Mouse (Mus musculus) stomach, embryonic 15.5 days (tissue): ENCODE data around the gene Rasgrp2. TPM values are rescaled to one million over a fixed set of nuclear protein-coding genes. Genes with fewer than 3 reads are reported as not detected.

Experiments
- ATAC-seq: fragments of 200-750 bp; cut with Nextera tagmentation; 2 replicates; pipeline ENCODE4 v1.8.0; 2017; ENCODE audit warnings: low read depth, moderate number of reproducible peaks, moderate TSS enrichment; ENCODE audit not compliant: insufficient read depth, low FRiP score
- H3K27ac ChIP-seq: fragments of 300-500 bp; sonication (generic); 2 replicates; pipeline ENCODE4 v1.5.1; 2015; ENCODE audit warnings: mild to moderate bottlenecking, inconsistent platforms
- H3K27me3 ChIP-seq: fragments of 300-500 bp; sonication (generic); replicated peaks from 2 replicates; pipeline ENCODE4 v1.6.1; 2015; ENCODE audit warnings: inconsistent platforms
- H3K36me3 ChIP-seq: fragments of 300-500 bp; sonication (generic); 2 replicates; pipeline ENCODE4 v1.6.1; 2015; ENCODE audit warnings: inconsistent platforms
- H3K4me1 ChIP-seq: fragments of 300-500 bp; sonication (generic); 2 replicates; pipeline ENCODE4 v1.6.1; 2015; ENCODE audit warnings: inconsistent platforms
- H3K4me2 ChIP-seq: fragments of 300-500 bp; sonication (generic); 2 replicates; pipeline ENCODE4 v1.6.1; 2015; ENCODE audit warnings: mild to moderate bottlenecking, inconsistent platforms
- H3K4me3 ChIP-seq: fragments of 300-500 bp; sonication (generic); replicated peaks from 2 replicates; pipeline ENCODE4 v1.5.1; 2015; ENCODE audit warnings: inconsistent platforms
- H3K9ac ChIP-seq: fragments of 300-500 bp; sonication (generic); 2 replicates; pipeline ENCODE4 v1.6.1; 2015; ENCODE audit warnings: inconsistent platforms
- H3K9me3 ChIP-seq: fragments of 300-500 bp; sonication (generic); 2 replicates; pipeline ENCODE4 v1.6.1; 2016; ENCODE audit warnings: inconsistent platforms
- WGBS: fragments of 180-500 bp; shearing (Covaris S2); methylation state at CpG from one replicate; pipeline ENCODE4 v1.1.7; 2015; 5-methylcytosine and 5-hydroxymethylcytosine counted together
- polyA plus RNA-seq: library from polyadenylated mRNA; unstranded; fragments of >200 nt; fragmentation: Nextera tagmentation; extraction: Ambion mirVana; gene quantifications from 2 replicates; pipeline ENCODE4 v1.2.1, GENCODE M21; 2015

Gene Rasgrp2
- 55.8 and 57.6 TPM in 2 replicates for polyA plus RNA-seq

DNA sequence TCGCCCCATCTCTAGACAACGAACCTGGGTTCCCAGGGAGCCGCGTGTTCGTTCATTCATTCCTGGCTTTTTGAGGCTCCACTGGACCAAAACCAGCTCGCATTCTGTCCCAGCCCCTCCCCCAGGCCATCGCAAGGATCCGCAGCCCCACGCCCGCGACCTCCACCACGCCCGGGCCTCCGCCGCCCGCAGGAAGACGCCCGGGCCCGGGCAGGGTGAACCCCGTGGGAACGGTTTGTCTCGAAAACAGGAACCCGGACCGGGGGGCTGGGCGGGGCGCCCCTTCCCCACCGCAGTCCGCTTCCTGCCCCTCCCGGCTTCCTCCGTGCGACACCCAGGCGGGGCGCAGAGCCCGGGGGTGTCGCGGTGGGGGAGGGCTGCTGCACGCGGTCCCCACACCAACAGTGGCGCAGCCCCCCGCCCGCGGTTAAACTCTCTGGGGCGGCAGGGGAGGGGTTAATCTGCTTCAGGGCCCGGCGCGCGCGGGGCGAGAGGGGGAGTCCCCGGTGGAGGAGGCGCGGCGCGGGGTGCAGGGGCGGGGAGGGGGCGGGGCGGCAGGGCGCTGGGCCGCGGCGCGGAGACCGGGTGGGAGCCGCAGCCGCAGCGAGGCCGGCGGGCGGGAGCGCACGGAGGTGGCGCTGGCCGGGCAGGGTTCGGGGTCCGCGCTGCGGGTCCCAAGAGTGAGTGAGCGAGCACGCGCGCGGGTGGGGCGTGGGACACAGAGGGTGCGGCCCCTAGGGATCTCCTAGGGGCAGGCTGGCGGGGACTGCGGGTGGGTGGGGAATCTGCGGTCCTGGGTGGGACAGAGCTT is at the start of gene Rasgrp2:
TSS of gene Rasgrp2 (plus strand) at position 56 of the 811 bp plus-strand sequence.
- no peak for ATAC-seq
- no peaks in the 10 kb centered on the region for H3K9me3 ChIP-seq
- no peaks in the 10 kb centered on the region for H3K36me3 ChIP-seq
- H3K27me3 ChIP-seq = peaks cover 19% of the 10 kb centered on the region
- WGBS = under 1% methylated on average over 82 of the region's 87 CpGs
- H3K4me2 ChIP-seq = peak within 1 kb of the TSS; percentile 98
- H3K4me1 ChIP-seq = peaks cover 37% of the 10 kb centered on the region
- peak within 1 kb of the TSS; percentile 51 for H3K4me3 ChIP-seq
- H3K9ac ChIP-seq = peak within 1 kb of the TSS; percentile 22; the same call in 1 of the 2 replicates
- H3K27ac ChIP-seq = peak within 1 kb of the TSS; percentile 67

DNA sequence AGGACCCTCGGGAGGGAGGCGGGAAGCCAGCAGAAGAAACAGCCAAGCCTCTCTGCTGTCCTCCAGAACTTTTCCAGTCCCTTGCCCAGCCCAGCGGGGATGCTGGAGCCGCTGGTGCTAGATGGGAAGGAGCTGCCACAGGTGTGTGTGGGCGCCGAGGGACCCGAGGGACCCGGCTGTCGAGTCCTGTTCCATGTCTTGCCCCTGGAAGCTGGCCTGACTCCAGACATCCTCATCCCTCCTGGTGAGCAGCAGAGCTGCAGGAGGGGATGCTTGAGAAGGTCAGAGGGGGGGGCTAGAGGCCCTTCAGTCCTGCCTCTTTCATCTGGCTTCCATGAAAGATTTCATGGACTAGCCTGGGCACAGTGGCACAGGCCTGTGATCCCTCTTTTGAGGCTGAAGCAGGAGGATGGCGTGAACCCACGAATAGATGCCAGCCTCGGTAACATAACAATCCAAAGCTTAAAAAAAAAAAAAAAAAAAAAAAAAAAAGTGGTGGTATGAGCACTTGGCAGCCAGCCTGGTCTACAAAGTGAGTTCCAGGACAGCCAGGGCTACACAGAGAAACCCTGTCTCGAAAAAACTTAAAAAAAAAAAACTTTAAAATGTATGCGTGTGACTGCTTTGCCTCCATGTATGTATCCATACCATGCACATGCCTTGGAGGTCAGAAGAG is 47.6 kb upstream of the Rasgrp2 start:
- H3K4me1 ChIP-seq = peaks cover 7% of the 10 kb centered on the region
- no peaks in the 10 kb centered on the region for H3K27me3 ChIP-seq
- no peak overlapping the region for H3K9ac ChIP-seq
- H3K9me3 ChIP-seq = no peaks in the 10 kb centered on the region
- ATAC-seq = no peak
- 79% methylated on average over 14 of the region's 14 CpGs for WGBS
- no peak overlapping the region for H3K4me2 ChIP-seq
- no peak overlapping the region for H3K27ac ChIP-seq
- H3K36me3 ChIP-seq = peaks cover 11% of the 10 kb centered on the region; the same call in 1 of the 2 replicates
- no peak overlapping the region for H3K4me3 ChIP-seq

DNA sequence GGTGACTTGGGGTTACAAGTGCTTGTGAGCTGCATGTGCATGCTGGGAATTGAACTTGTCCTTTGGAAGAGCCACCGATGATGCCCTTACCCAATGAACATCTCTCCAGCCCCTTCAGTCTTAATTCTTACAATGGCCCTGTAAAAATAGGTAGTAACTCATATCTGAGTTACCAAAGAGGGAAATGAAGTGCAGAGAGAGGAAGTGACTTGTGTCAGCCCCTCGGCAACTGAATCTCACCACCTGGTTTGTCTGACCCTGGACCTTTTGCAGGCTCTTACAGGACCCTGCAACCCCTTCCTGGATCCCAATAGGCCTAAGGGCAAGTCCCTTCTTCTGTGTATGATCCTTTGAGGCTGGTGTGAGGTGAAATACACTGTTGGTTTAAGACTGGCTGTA is 47.0 kb upstream of the Rasgrp2 start:
- peaks cover 7% of the 10 kb centered on the region for H3K4me1 ChIP-seq
- ATAC-seq = no peak
- no peak overlapping the region for H3K4me2 ChIP-seq
- H3K9me3 ChIP-seq = no peaks in the 10 kb centered on the region
- no peaks in the 10 kb centered on the region for H3K27me3 ChIP-seq
- peaks cover 5% of the 10 kb centered on the region; the same call in 1 of the 2 replicates for H3K36me3 ChIP-seq
- H3K4me3 ChIP-seq = no peak overlapping the region
- WGBS = 76% methylated on average over 2 of the region's 2 CpGs
- H3K27ac ChIP-seq = no peak overlapping the region
- no peak overlapping the region for H3K9ac ChIP-seq

DNA sequence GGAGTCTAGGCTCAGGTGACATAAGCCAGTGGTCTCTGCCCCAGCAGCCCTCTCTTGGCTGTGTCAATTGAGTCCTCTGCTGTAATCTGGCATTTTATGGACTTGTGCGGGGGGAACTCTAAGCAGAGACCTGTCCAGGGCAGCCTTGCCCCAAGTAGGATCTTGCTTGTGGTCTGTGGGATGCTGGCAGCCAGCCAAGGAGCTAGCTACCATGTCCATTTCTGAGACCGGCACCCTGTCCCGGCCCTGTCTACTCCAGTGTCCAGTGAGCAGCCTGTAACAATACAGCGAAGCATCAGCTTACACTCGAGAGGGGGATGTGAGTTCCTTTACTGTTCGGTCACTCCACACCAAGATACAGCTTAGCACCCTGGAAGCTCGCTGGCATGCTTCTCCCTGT is 45.1 kb upstream of the Rasgrp2 start:
- 80% methylated on average over 7 of the region's 7 CpGs for WGBS
- H3K4me2 ChIP-seq = no peak overlapping the region
- no peak for ATAC-seq
- no peaks in the 10 kb centered on the region for H3K27me3 ChIP-seq
- 0 out of 2 replicates have a peak, but pooled peaks cover 5% of the 10 kb centered on the region for H3K4me1 ChIP-seq
- H3K27ac ChIP-seq = no peak overlapping the region
- no peak overlapping the region for H3K9ac ChIP-seq
- no peak overlapping the region for H3K4me3 ChIP-seq
- 0 out of 2 replicates have a peak, but pooled peaks cover 2% of the 10 kb centered on the region for H3K36me3 ChIP-seq
- H3K9me3 ChIP-seq = no peaks in the 10 kb centered on the region

DNA sequence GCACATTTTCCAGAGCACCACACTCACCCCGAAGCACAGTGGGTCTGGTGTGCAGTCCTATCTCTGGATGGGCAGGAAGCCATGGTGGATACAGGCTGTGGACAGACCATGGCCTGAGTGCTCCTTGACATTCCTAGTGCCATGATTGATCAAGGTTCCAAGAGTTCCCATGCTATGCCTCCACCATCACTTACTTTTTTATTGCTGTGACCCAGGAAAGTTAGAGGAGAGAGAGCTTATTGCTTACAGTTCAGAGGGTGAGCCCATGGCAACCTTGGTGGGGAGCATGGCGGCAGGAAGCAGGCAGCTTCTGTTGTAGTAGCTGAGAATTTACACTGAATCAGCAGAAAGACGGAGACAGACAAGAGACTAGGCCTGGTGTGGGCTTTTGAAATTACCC is 37.8 kb upstream of the Rasgrp2 start:
- Histone ChIP-seq H3K4me1 (peaks cover 12% of the 10 kb centered on the region), H3K9ac (no peak overlapping the region), H3K4me2 (no peak overlapping the region), H3K27me3 (no peaks in the 10 kb centered on the region), H3K4me3 (no peak overlapping the region), H3K9me3 (no peaks in the 10 kb centered on the region), H3K36me3 (peaks cover 7% of the 10 kb centered on the region), H3K27ac (no peak overlapping the region)
- 95% methylated on average over 3 of the region's 3 CpGs for WGBS
- ATAC-seq = no peak

DNA sequence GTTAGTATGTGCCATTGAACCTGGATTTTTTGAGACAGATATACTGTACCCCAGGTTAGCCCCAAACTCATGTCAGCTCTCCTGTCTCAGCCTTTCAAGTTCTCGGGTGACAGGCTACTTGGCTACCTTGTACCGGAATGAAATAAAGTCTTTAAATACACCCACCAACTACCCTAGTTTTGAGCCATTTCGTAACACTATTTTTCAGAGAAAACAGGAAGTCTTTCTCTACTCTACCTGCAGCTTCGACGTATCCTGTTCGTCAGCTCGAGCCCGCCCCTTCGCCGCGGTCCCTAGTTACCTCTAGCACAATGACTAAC is 36.1 kb upstream of the Rasgrp2 start:
- Histone ChIP-seq H3K9ac (peak overlapping the region; percentile 6; the same call in 1 of the 2 replicates), H3K9me3 (no peaks in the 10 kb centered on the region), H3K4me3 (peak overlapping the region; percentile 99), H3K4me1 (peaks cover 18% of the 10 kb centered on the region), H3K36me3 (peaks cover 24% of the 10 kb centered on the region), H3K4me2 (peak overlapping the region; percentile 61), H3K27ac (peak overlapping the region; percentile 70), H3K27me3 (no peaks in the 10 kb centered on the region)
- under 1% methylated on average over 11 of the region's 11 CpGs for WGBS
- no peak for ATAC-seq

DNA sequence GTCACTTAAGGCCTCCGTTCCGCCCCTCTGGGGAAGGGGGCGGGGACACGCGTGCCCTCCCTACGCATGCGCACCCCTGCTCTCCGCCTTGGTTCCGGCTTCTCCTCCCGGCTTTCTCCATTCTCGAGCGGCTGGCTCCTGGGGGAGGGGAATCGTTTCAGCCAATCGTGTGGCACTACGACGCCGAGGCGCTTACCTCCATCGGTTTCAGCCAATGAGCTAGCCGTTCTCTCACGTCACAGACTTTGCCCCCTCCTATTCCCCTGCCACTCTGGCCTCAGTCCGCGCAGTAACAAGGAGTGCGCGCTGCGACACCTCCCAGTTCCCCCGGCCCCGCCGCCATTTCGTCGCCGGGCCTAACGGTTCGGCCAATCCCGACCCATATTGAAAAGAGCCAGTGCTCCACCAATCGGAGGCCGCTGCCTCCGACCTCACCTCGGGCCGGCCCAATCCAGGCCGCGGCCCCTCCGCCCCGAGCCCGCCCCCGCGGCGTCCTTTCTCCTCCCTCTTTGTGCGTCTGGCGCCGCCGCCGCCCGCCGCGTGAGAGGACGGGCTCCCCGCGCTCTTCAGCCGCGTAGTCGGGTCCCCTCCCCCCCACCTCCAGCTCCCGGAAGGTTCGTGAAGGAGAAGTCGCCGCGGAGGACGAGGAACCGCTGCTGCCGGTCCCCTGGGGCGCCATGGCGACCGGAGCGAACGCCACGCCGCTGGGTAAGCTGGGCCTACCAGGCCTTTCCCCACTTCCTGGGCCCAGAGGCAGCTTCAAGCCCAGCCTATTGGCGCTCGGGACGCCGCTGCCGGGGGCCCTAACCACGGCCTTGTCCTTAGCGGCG is 35.5 kb upstream of the Rasgrp2 start, which contains the start of gene Sf1:
TSS of gene Sf1 (plus strand) at position 280 of the 830 bp plus-strand sequence.
- Histone ChIP-seq H3K27ac (peak within 1 kb of the TSS; percentile 98), H3K9me3 (no peaks in the 10 kb centered on the region), H3K9ac (peak within 1 kb of the TSS; percentile 99), H3K27me3 (no peaks in the 10 kb centered on the region), H3K4me2 (peak within 1 kb of the TSS; percentile 81), H3K4me1 (peaks cover 18% of the 10 kb centered on the region), H3K36me3 (peaks cover 29% of the 10 kb centered on the region), H3K4me3 (peak within 1 kb of the TSS; percentile 99)
- peak; percentile 96 for ATAC-seq
- whole genome bisulfite sequencing = under 1% methylated on average over 85 of the region's 85 CpGs

DNA sequence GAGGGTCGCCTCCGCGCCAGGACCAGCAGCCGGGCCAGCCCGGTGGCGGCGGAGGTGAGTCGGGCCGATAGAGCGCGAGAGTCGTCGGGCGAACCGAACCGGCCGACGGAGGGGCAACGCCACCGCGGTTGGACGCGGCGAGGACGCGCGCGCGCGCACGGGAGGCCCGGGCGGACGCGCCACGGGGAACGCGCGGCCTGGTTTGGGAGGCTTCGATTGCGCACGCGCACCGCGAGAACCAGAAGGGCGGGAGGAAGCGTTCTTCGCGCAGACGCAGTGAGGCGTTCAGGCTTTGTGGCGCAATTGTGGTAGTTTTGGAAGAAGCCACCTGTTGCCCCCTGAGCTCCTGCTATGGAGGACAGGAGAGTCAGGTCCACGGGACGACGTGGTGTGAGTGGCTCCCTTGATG is 34.8 kb upstream of the Rasgrp2 start:
- Histone ChIP-seq H3K9me3 (no peaks in the 10 kb centered on the region), H3K4me1 (peaks cover 18% of the 10 kb centered on the region), H3K27ac (peak overlapping the region; percentile 98), H3K36me3 (peaks cover 33% of the 10 kb centered on the region), H3K27me3 (no peaks in the 10 kb centered on the region), H3K9ac (peak overlapping the region; percentile 99), H3K4me2 (peak overlapping the region; percentile 81), H3K4me3 (peak overlapping the region; percentile 99)
- no peak for ATAC-seq
- under 1% methylated on average over 53 of the region's 55 CpGs for WGBS

DNA sequence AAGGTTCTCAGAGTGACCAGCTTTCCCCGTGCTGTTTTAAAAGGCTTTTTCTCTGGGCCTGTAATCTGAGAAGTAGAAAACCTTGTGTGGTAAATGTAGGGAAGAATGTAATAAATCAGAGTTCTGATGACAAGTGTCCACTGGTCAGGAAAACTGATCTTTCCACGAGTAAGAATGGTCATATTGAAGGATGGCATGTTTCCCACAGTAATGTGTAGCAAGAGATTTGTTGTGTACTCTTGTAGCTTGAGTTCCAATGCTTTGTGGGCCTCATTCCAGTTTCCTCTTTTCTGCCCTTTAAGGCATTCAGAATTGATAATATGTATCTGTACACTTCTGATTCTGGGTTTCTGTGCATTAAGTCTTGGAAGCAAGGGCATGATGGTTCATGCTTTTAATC is 34.3 kb upstream of the Rasgrp2 start:
- Histone ChIP-seq H3K36me3 (peaks cover 37% of the 10 kb centered on the region), H3K4me1 (peaks cover 18% of the 10 kb centered on the region), H3K27ac (peak overlapping the region; percentile 98; the same call in 1 of the 2 replicates), H3K9me3 (no peaks in the 10 kb centered on the region), H3K27me3 (no peaks in the 10 kb centered on the region), H3K4me2 (peak overlapping the region; percentile 81), H3K9ac (peak overlapping the region; percentile 99), H3K4me3 (peak overlapping the region; percentile 99)
- WGBS = 1% methylated on average over 2 of the region's 2 CpGs
- ATAC-seq = no peak

DNA sequence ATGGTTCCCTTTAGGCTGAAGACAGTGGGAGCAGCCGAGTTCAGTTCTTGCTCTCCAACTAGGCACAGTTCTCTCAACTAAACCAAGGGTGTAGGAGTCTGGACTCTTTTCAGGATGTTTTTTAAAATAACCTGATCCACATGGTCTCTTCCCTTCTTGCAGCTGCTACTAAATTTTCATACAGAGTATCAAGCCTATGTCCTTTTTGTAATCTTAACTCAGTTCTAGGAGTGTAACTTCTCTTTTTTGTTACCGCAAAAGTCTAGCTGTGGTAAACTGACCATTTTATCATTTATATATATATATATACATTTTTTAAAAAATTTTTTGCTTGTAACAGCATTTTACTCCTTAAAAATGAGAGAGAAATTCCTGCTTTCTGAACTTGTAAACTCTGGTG is 29.0 kb upstream of the Rasgrp2 start:
- ATAC-seq = no peak
- peaks cover 12% of the 10 kb centered on the region for H3K4me1 ChIP-seq
- no peaks in the 10 kb centered on the region for H3K9me3 ChIP-seq
- H3K9ac ChIP-seq = no peak overlapping the region
- peaks cover 84% of the 10 kb centered on the region for H3K36me3 ChIP-seq
- H3K27ac ChIP-seq = no peak overlapping the region
- no peak overlapping the region for H3K4me3 ChIP-seq
- H3K27me3 ChIP-seq = no peaks in the 10 kb centered on the region
- no peak overlapping the region for H3K4me2 ChIP-seq
- WGBS = 86% methylated on average over 2 of the region's 2 CpGs

DNA sequence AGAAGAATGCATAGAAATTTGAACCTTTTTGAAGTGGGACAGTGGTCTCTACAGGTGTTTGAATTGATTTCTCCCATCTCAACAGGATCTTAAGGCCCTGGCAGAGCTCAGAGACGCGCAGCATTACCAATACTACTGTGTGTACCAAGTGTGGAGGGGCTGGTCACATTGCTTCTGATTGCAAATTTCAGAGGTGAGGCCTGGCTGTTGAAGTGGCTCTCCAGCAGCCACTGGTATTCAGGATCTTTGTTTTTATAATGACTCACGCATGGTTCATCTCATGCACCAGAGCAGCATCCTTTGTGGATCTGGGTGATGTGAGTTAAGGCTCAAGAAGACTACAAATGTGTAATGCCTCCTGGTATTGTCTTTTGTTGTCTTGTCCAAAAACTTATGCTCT is 26.7 kb upstream of the Rasgrp2 start:
- 91% methylated on average over 3 of the region's 3 CpGs for WGBS
- ATAC-seq = no peak
- Histone ChIP-seq H3K27me3 (no peaks in the 10 kb centered on the region), H3K4me3 (no peak overlapping the region), H3K9me3 (no peaks in the 10 kb centered on the region), H3K9ac (no peak overlapping the region), H3K36me3 (peaks cover 82% of the 10 kb centered on the region), H3K27ac (no peak overlapping the region), H3K4me1 (no peaks in the 10 kb centered on the region), H3K4me2 (no peak overlapping the region)
